Mouse (Mus musculus): ENCODE measurements around the gene Lcn9. TPM values are rescaled to one million over a fixed set of nuclear protein-coding genes. Genes with fewer than 3 reads are reported as not detected.

Lcn9 gene
- total RNA-seq, 4 experiments from 2014 or later = not detected

DNA sequence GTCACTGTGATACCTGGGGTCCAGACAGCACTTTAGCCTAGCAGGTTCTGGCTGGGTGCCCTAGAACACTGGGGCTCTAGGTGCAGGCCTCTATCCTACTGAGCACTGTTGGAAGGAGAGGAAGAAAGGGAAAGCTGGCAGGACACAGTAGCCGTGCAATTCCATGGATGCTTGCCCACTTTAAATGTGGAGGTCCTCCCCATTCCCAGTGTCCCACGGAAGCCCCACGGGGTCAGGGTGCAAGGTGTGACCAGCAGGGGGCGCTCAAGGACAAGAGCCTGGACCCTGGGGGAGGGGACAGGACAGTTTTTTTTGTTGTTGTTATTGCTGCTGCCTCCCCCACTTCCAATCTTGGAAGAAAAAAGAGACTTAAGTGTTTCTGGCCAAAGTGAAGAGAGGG is 27.4 kb downstream of the Lcn9 start:
- DNase-seq (ENCODE audit: low spot score) = peak; percentile 48

DNA sequence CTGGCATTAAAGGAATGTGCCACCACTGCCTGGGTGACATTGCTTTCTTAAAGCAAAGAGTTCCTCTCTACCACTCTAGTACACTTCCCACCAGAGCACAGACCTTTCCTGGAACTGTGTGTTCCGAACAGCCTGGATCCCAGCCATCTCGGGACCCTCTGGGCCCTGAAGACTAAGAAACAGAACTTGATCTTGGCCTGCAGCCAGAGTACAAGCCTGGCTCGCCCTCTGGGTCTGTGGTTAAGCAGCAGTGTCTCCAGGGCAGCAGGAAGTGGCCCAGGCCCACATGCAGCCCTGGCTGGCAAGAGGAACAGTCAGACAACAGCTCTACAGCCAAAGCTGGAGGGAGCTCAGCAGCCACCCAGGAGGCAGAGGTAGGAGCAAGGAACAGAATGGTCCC is 29.7 kb downstream of the Lcn9 start:
- peak; percentile 40 for DNase-seq (ENCODE audit: low spot score)

DNA sequence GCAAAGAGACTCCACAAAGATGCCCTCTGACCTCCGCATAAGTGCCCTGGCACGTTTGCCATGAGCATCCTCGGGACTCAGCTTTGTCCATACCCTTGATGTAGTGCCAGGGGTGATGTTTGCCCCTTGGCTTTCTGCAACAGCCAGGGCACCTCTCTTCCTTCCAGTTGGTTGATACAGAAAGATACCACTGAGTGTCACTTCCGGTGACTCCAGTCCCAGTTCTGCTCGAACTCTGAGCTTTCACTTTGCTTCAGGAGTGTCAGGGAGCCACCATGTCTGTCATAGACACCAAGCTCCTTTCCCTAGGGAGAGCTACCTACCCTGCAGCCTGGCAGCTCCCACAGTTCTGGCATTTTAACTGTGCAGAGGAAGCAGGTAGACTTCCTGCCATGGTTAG is 31.0 kb downstream of the Lcn9 start:
- DNase-seq (ENCODE audit: low spot score) = no peak

DNA sequence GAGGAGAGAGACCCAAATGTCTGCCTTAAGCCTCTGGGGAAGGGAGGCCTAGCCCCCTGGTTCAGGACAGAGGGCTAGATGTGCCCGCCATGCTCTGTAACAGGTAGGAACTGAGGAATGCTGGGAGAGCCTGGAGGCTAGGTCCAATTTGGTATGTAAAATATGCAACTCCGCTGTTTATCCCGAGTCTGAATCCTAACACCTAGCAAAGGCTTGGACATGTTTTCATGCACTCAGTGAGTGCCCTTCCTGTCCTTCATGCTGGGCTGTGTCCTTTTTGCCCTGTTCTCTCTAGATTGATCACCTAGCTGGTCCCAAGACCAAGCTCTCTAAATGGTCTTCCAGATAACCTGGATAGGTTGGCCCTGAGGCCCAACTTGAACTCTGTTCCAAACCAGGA is 36.9 kb downstream of the Lcn9 start:
- no peak for DNase-seq (ENCODE audit: low spot score)

DNA sequence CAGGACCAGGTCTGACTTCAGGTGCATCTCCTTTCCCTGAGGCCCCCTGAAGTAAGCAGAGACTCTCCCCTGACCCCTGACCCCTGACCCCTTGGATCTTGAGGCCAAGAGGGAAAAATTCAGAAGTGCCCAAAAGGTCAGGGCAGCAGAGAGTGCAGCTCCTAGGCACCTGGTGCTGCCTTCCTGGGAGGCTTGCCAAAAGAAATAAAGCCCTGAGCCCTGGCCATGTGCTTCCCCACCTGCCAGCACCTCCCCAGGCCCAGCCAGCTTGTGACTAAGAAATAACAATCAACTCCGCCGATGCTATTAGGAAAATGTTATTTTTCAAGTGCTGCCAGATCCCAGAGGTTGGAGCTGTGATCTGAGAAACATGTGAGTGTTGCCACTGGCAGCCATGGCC is 39.1 kb downstream of the Lcn9 start:
- DNase-seq (ENCODE audit: low spot score) = no peak

DNA sequence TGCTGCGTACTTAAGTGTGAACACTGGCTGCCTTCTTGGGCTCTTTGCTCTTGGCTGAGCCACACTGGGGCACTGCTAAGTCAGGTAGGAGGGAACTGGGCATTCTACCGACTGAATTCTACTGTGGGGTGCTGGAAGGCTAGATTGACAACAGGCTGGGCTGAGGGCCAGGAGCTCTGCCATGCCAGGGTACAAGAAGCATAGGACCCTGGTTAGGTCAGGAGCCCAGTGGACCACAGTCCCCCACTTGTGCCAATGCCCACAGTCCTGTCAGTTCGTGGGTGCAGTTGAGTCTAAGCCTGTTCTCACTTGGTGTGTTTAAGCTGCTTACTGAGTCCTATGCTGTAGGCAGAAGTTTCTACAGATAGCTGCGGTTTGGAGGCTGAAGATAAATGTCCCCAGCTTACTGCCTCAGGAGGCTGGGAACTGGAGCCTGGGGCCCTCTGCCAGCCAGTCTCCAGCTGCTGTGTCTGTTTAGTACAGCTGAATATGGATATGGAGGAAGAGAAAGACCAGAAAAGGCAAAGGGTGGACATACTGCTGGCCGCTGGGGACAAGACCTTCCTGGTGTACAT is 39.8 kb downstream of the Lcn9 start:
- no peak for DNase-seq (ENCODE audit: low spot score)

DNA sequence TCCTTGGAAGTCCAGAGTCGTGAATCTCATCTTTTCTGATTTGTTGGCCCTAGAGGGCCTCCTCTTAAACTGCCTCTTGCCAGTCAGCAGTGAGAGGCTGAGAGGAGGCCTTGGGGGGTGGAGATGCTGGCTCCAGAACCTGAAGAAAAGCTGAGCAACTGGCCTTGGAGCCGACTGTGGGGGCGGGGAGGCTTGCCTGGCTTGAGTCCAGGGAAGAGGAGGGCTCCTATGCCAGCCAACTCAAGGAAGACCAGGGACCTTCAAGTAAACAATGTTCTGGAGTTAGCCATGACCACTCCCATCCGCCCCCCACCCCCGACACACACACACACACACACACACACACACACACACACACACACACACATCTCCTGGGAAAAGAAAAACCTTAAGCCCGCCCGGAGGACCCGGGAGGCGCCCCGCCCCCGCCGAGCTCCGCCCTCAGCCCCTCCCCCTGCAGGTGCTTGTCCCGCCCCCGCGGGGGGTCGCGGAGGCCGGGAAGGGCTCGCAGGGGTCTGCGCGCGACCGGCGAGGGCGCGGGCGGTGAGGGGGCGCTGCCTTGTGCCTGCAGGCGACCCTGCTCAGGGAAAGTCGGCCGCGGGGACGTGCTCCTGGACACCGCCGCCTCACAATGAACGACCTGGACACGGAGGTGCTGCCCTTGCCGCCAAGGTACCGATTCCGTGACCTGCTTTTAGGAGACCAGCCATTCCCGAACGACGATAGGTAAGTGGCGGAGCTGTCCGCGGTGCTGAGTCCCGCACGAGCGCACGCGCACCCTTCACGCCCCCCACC is 40.6 kb downstream of the Lcn9 start, which contains the start of gene Kcnt1:
TSS of gene Kcnt1 (plus strand) at position 398 of the 795 bp plus-strand sequence.
- DNase-seq (ENCODE audit: low spot score) = no peak

DNA sequence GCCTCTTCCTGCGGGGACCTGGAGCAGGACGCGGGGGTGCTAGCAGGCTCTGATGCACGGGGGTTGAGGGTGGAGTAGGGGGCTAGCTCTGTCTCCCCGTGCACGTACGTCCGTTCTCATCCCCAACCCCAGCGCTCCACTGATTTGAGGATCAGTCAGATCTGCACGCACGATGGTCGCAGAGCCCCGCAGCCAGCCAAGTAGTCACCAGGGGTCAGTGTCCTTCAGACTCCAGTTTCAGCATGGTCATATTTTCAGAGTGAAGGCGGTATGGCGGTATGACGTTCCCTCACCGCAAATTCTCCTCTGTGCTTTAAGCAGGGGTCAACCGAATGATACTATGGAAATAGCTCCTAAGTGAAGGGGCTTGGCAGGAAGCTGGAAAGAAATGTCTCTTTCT is 41.3 kb downstream of the Lcn9 start:
- no peak for DNase-seq (ENCODE audit: low spot score)

DNA sequence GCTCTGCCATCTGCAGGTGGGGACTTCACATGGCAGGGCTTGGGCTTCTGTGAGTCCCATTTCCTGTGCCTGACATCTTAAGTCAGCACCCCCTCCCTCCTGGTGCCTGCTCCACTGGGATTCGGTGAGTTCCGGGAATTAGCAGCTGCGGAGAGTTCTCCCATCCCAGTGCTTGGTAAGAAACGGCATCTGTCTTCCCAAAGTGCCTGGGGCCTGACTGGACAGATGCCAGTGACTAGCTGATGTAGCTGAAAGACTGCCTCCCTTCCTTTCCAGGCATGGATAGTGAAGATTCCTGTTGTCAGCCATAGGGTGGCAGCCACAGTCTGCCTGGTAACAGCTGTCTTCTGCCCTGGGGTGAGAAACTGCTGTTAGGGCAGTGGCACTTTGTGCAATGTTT is 42.5 kb downstream of the Lcn9 start:
- no peak for DNase-seq (ENCODE audit: low spot score)

DNA sequence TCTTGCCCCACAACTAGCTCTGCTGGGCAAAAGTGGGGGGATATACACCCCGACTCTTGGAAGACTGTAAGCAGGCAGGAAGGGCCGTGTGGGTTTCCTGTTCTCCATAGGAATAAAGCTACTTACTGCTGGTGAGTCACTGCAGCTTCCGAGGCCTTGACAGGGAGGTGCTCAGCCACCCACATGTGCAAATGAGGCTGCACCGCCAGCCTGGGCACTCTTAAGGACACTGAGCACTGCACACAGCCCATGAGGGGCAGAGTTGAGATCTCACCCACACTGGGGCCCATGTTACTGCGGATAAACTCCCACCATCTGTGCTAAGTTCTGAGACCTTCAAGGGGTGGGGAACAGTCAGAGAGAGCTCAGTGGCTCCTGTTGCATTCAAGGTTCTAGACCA is 43.7 kb downstream of the Lcn9 start:
- DNase-seq (ENCODE audit: low spot score) = no peak

Other genes starting within 250 kb of the Lcn9 start
- gene Mamdc4, start 248.3 kb upstream of the Lcn9 start, total RNA-seq (2022) = 1 to 10 TPM; 1.1 to 2.2 (median 1.5) TPM
- gene Phpt1, start 247.9 kb upstream of the Lcn9 start, total RNA-seq (2022) = 10 to 100 TPM; 58.2 to 72.2 (median 65.4) TPM
- gene Ajm1, start 241.4 kb upstream of the Lcn9 start, total RNA-seq (2022) = under 1 TPM; 0.09 to 0.38 (median 0.25) TPM
- gene Rabl6, start 214.6 kb upstream of the Lcn9 start, total RNA-seq (2022) = 10 to 100 TPM; 67.3 to 75.3 (median 71.3) TPM
- gene Ccdc183, start 205.5 kb upstream of the Lcn9 start, total RNA-seq (2022) = not detected
- gene Tmem141, start 201.1 kb upstream of the Lcn9 start, total RNA-seq (2022) = 10 to 100 TPM; 32.0 to 42.2 (median 38.6) TPM
- 1 to 10 TPM; 3.4 to 6.0 (median 4.3) TPM for gene Fcna, start 195.1 kb upstream of the Lcn9 start, total RNA-seq (2022)
- 1 to 10 TPM in 2 of 4 experiments, under 1 TPM in 2; 0.50 to 1.3 (median 0.97) TPM for gene Lcn8, start 170.0 kb upstream of the Lcn9 start, total RNA-seq (2022)
- gene Lcn5, start 165.2 kb upstream of the Lcn9 start, total RNA-seq (2022) = not detected
- gene Lcn6, start 146.4 kb upstream of the Lcn9 start, total RNA-seq (2022) = not detected
- gene Lcn10, start 140.4 kb upstream of the Lcn9 start, total RNA-seq (2022) = not detected
- gene Obp2a, start 123.1 kb upstream of the Lcn9 start, total RNA-seq (2022) = under 1 TPM in 1 of 4 experiments, not detected in 3; 0.37 TPM
- 10 to 100 TPM; 14.2 to 21.0 (median 15.6) TPM for gene Bmyc, start 116.4 kb upstream of the Lcn9 start, total RNA-seq (2022)
- not detected for gene Obp2b, start 86.1 kb upstream of the Lcn9 start, total RNA-seq (2022)
- gene Lcn3, start 57.6 kb upstream of the Lcn9 start, total RNA-seq (2022) = not detected
- gene Lcn11, start 46.1 kb upstream of the Lcn9 start, total RNA-seq (2022) = not detected
- gene Gm13539, start 40.9 kb upstream of the Lcn9 start, total RNA-seq (2022) = not detected
- gene Glt6d1, start 7.3 kb upstream of the Lcn9 start, total RNA-seq (2022) = not detected
- not detected for gene Sohlh1, start 24.1 kb downstream of the Lcn9 start, total RNA-seq (2022)
- gene Kcnt1, start 40.6 kb downstream of the Lcn9 start, total RNA-seq (2022) = under 1 TPM; 0.44 to 0.90 (median 0.59) TPM
- gene Camsap1, start 160.1 kb downstream of the Lcn9 start, total RNA-seq (2022) = 10 to 100 TPM; 32.6 to 42.3 (median 39.6) TPM
- gene Ubac1, start 198.6 kb downstream of the Lcn9 start, total RNA-seq (2022) = 10 to 100 TPM; 80.7 to 88.9 (median 87.8) TPM